Mouse (Mus musculus) heart, adult 2 months (tissue): ENCODE measurements around the gene BC016579. TPM values are rescaled to one million over a fixed set of nuclear protein-coding genes. Genes with fewer than 3 reads are reported as not detected.

Experiments
- DNase-seq, 2 experiments: peaks; one replicate each; pipeline ENCODE4 v3.0.0; 2021
- H3K27ac ChIP-seq: fragments of 200-600 bp; 2 replicates; pipeline ENCODE4 v1.8.1; 2022
- H3K27me3 ChIP-seq: fragments of 200-500 bp; 2 replicates; pipeline ENCODE4 v1.6.1; 2012; ENCODE audit warnings: mild to moderate bottlenecking, low read length, inconsistent platforms, mixed read lengths; ENCODE audit not compliant: control insufficient read depth, insufficient read depth
- H3K36me3 ChIP-seq: fragments of 200-500 bp; 2 replicates; pipeline ENCODE4 v1.6.1; 2012; ENCODE audit warnings: low read length, inconsistent platforms; ENCODE audit not compliant: control insufficient read depth, insufficient read depth
- H3K4me1 ChIP-seq: fragments of 200-500 bp; 2 replicates; pipeline ENCODE4 v1.6.1; 2011; ENCODE audit warnings: low read length; ENCODE audit not compliant: control insufficient read depth, insufficient read depth
- H3K4me3 ChIP-seq: fragments of 200-600 bp; 2 replicates; pipeline ENCODE4 v1.8.1; 2022
- H3K79me2 ChIP-seq: fragments of 200-500 bp; replicated peaks from 2 replicates; pipeline ENCODE4 v1.6.1; 2012; ENCODE audit warnings: mild to moderate bottlenecking, inconsistent platforms, low read length, moderate library complexity, mixed read lengths; ENCODE audit not compliant: control insufficient read depth, insufficient read depth
- H3K9ac ChIP-seq: fragments of 200-500 bp; 2 replicates; pipeline ENCODE4 v1.6.1; 2012; ENCODE audit warnings: low read depth, mild to moderate bottlenecking, control low read depth, inconsistent platforms, low read length, mixed read lengths
- CTCF ChIP-seq: fragments of 200-600 bp; IDR thresholded peaks from 2 replicates; pipeline ENCODE4 v1.8.1; 2022; ENCODE audit warnings: antibody characterized with exemption, mild to moderate bottlenecking, moderate library complexity
- EP300 ChIP-seq: fragments of 200-500 bp; IDR thresholded peaks from 2 replicates; pipeline ENCODE4 v1.6.1; 2011; ENCODE audit warnings: low read depth, low read length, control low read depth; ENCODE audit not compliant: insufficient read depth
- POLR2A ChIP-seq: fragments of 200-500 bp; IDR thresholded peaks from 2 replicates; pipeline ENCODE4 v1.6.1; 2011; ENCODE audit warnings: mild to moderate bottlenecking, low read depth, low read length, control low read depth; ENCODE audit not compliant: insufficient read depth
- WGBS: fragments of 180-500 bp; shearing (Covaris S2); methylation state at CpG from one replicate; pipeline ENCODE4 v1.1.7; 2018; 5-methylcytosine and 5-hydroxymethylcytosine counted together
- intact Hi-C: fragments of 180-260 bp; cut with DNase I; formaldehyde crosslinking; loops from one replicate; pipeline ENCODE4 v1.15.1; 2025
- polyA plus RNA-seq: library from polyadenylated mRNA; depleted of rRNA; stranded (reverse); fragments of >200 nt; gene quantifications from 2 replicates; pipeline ENCODE4 v1.2.3, GENCODE M21; 2012; rRNA removed
- total RNA-seq, 2 experiments: library from RNA; stranded (reverse); gene quantifications; 2 replicates each; pipeline ENCODE4 v1.2.3; 2021

BC016579 gene
- total and polyA plus RNA-seq, 3 experiments = not detected

GRCm38 (mm10) chr16:45608481-45608954 is 45.4 kb downstream of the BC016579 start:
- TF ChIP-seq CTCF (peak; percentile 77), POLR2A (no peak), EP300 (no peak)
- Histone ChIP-seq H3K4me1 (peaks cover 3% of the 10 kb centered on the region), H3K27me3 (no peaks in the 10 kb centered on the region), H3K4me3 (no peak overlapping the region), H3K9ac (peak overlapping the region; percentile 30; the same call in 1 of the 2 replicates), H3K36me3 (no peaks in the 10 kb centered on the region), H3K79me2 (no peaks in the 10 kb centered on the region), H3K27ac (peak overlapping the region; percentile 15; the same call in 1 of the 2 replicates)
- peak in 1 of 2 experiments; percentile 4 for DNase-seq
- 28% methylated on average over 4 of the region's 4 CpGs for WGBS
- intact Hi-C loops = loop anchor here (5.0 kb wide), 1 partner anchor 411 kb away; no protein-coding TSS in a partner anchor

GRCm38 (mm10) chr16:45595494-45595893 is 58.4 kb downstream of the BC016579 start:
- Histone ChIP-seq H3K27ac (no peak overlapping the region), H3K79me2 (no peaks in the 10 kb centered on the region), H3K9ac (no peak overlapping the region), H3K27me3 (no peaks in the 10 kb centered on the region), H3K4me1 (no peaks in the 10 kb centered on the region), H3K4me3 (no peak overlapping the region), H3K36me3 (no peaks in the 10 kb centered on the region)
- no peak for DNase-seq
- intact Hi-C loops = no loop called here
- no peak for TF ChIP-seq POLR2A
- TF ChIP-seq EP300 = no peak
- no peak for TF ChIP-seq CTCF

- TF ChIP-seq CTCF (no peak), POLR2A (no peak), EP300 (no peak)
- no peak for DNase-seq
Observed at GRCm38 (mm10) chr16:45593656-45594055, 60.2 kb downstream of the BC016579 start.

GRCm38 (mm10) chr16:45582512-45582911 is 71.4 kb downstream of the BC016579 start:
- 33% methylated on average over 2 of the region's 2 CpGs for WGBS
- Histone ChIP-seq H3K27ac (no peak overlapping the region), H3K4me3 (no peak overlapping the region), H3K27me3 (no peaks in the 10 kb centered on the region), H3K4me1 (no peaks in the 10 kb centered on the region), H3K79me2 (no peaks in the 10 kb centered on the region), H3K36me3 (no peaks in the 10 kb centered on the region), H3K9ac (no peak overlapping the region)
- no peak for DNase-seq
- intact Hi-C loops = no loop called here
- TF ChIP-seq EP300 (no peak), CTCF (peak; percentile 55)

More at GRCm38 (mm10) chr16:45593656-45594055, 60.2 kb downstream of the BC016579 start:
- no peaks in the 10 kb centered on the region for H3K4me1 ChIP-seq
- no peak overlapping the region for H3K4me3 ChIP-seq
- H3K79me2 ChIP-seq = no peaks in the 10 kb centered on the region
- no peaks in the 10 kb centered on the region for H3K36me3 ChIP-seq
- intact Hi-C loops = no loop called here
- no peak overlapping the region for H3K9ac ChIP-seq
- no peaks in the 10 kb centered on the region for H3K27me3 ChIP-seq
- 70% methylated on average over 1 of the region's 1 CpGs for WGBS
- no peak overlapping the region for H3K27ac ChIP-seq

- no peaks in the 10 kb centered on the region for H3K4me1 ChIP-seq
- no peak for TF ChIP-seq POLR2A
- TF ChIP-seq CTCF = peak; percentile 7; the same call in 1 of the 2 replicates
- H3K79me2 ChIP-seq = no peaks in the 10 kb centered on the region
- H3K36me3 ChIP-seq = no peaks in the 10 kb centered on the region
- WGBS = 57% methylated on average over 12 of the region's 12 CpGs
- H3K4me3 ChIP-seq = no peak overlapping the region
- intact Hi-C loops = no loop called here
- no peaks in the 10 kb centered on the region for H3K27me3 ChIP-seq
- H3K27ac ChIP-seq = no peak overlapping the region
- DNase-seq = no peak
- H3K9ac ChIP-seq = no peak overlapping the region
Observed at GRCm38 (mm10) chr16:45579883-45580282, 74.0 kb downstream of the BC016579 start.

Other genes with a start within 250 kb of the BC016579 start
- gene Cd200, start 245.0 kb downstream of the BC016579 start, total RNA-seq = 10 to 100 TPM; 63.6 to 69.3 TPM
- gene Cd200, start 245.0 kb downstream of the BC016579 start, polyA plus RNA-seq = 90.0 and 99.3 TPM in 2 replicates
- not detected for gene Gm609, start 161.1 kb downstream of the BC016579 start, total RNA-seq
- gene Gm609, start 161.1 kb downstream of the BC016579 start, polyA plus RNA-seq = not detected in 2 replicates
- gene Gm17783, start 122.0 kb downstream of the BC016579 start, total RNA-seq = not detected
- not detected in 2 replicates for gene Gm17783, start 122.0 kb downstream of the BC016579 start, polyA plus RNA-seq
- gene Slc9c1, start 118.8 kb downstream of the BC016579 start, total RNA-seq = not detected
- gene Slc9c1, start 118.8 kb downstream of the BC016579 start, polyA plus RNA-seq = not detected in 2 replicates
- gene Gcsam, start 43.7 kb downstream of the BC016579 start, total RNA-seq = under 1 TPM in 1 of 2 experiments, not detected in 1; 0.20 TPM
- 0.12 TPM in 1 of 2 replicates, not detected in the other for gene Gcsam, start 43.7 kb downstream of the BC016579 start, polyA plus RNA-seq
- gene Tmprss7, start 39.6 kb upstream of the BC016579 start, total RNA-seq = not detected
- 0.06 TPM in 1 of 2 replicates, not detected in the other for gene Tmprss7, start 39.6 kb upstream of the BC016579 start, polyA plus RNA-seq
- 1 to 10 TPM in 1 of 2 experiments, under 1 TPM in 1; 0.57 to 1.4 TPM for gene Tagln3, start 70.5 kb upstream of the BC016579 start, total RNA-seq
- 1.4 and 1.6 TPM in 2 replicates for gene Tagln3, start 70.5 kb upstream of the BC016579 start, polyA plus RNA-seq
- gene Abhd10, start 88.9 kb upstream of the BC016579 start, total RNA-seq = 10 to 100 TPM; 15.8 to 17.1 TPM
- 11.5 and 15.8 TPM in 2 replicates for gene Abhd10, start 88.9 kb upstream of the BC016579 start, polyA plus RNA-seq